20 mouse cellular contexts compared by ENCODE assay signal in genomic region chrX:58022400-58022799, GRCm38 (mm10). TPM values are rescaled to one million over a fixed set of nuclear protein-coding genes. Genes with fewer than 3 reads are reported as not detected.
DNase-seq lines count a peak whose midpoint lies in the region; ATAC-seq and TF ChIP-seq lines count a peak whose summit lies in the region.
"Had no signal": no experiment of that assay in that cellular context is flagged by ENCODE, and none has a peak within 500 bp of the region (broad histone marks: within the 10 kb centered on the region; RNA-seq: fewer than 3 reads in every experiment).

Gene Zic3, plus strand, starts transcription at chrX:58022700.

- no peak for TF ChIP-seq EP300 in lung, postnatal 0 days (IDR thresholded peaks at IDR 0.05)

- H3K9me3 ChIP-seq in midbrain, embryonic 10.5 days (replicated peaks): 0 out of 2 replicates have a peak, but pooled peaks cover 3% of the 10 kb centered on the region
- no peaks in the 10 kb centered on the region for H3K9me3 ChIP-seq in midbrain, postnatal 0 days (ENCODE audit: low read length)
- H3K9me3 ChIP-seq in hindbrain, embryonic 11.5 days (ENCODE audit: control insufficient read depth, low read length): no peaks in the 10 kb centered on the region
- H3K9me3 ChIP-seq in limb, embryonic 12.5 days: no peaks in the 10 kb centered on the region
- no peaks in the 10 kb centered on the region for H3K9me3 ChIP-seq in neural tube, embryonic 14.5 days (ENCODE audit: control insufficient read depth, low read length)
- H3K9me3 ChIP-seq in kidney, embryonic 15.5 days (replicated peaks): no peaks in the 10 kb centered on the region
- H3K9me3 ChIP-seq in lung, postnatal 0 days (ENCODE audit: low read length): no peaks in the 10 kb centered on the region
- H3K9me3 ChIP-seq: heart, embryonic 10.5 days; liver, embryonic 13.5 days; stomach, embryonic 15.5 days had no signal

- peaks cover 23% of the 10 kb centered on the region for H3K4me1 ChIP-seq in midbrain, embryonic 10.5 days
- H3K4me1 ChIP-seq in midbrain, postnatal 0 days (ENCODE audit: insufficient read depth, low read length): no peaks in the 10 kb centered on the region
- H3K4me1 ChIP-seq in hindbrain, embryonic 11.5 days (replicated peaks; ENCODE audit: control insufficient read depth, insufficient read depth, low read length): no peaks in the 10 kb centered on the region
- no peaks in the 10 kb centered on the region; the same call in 1 of the 2 replicates for H3K4me1 ChIP-seq in limb, embryonic 12.5 days (replicated peaks)
- H3K4me1 ChIP-seq in neural tube, embryonic 14.5 days (ENCODE audit: control insufficient read depth, insufficient read depth, low read length): no peaks in the 10 kb centered on the region
- no peaks in the 10 kb centered on the region for H3K4me1 ChIP-seq in kidney, embryonic 15.5 days
- no peaks in the 10 kb centered on the region for H3K4me1 ChIP-seq in lung, postnatal 0 days (ENCODE audit: insufficient read depth, low read depth, low read length)
- H3K4me1 ChIP-seq: heart, embryonic 10.5 days; liver, embryonic 13.5 days; megakaryocyte, embryonic 14.5 days; stomach, embryonic 15.5 days had no signal

- no peak for ATAC-seq in midbrain, postnatal 0 days (ENCODE audit: low FRiP score)
- no peak for ATAC-seq in hindbrain, embryonic 11.5 days (ENCODE audit: low FRiP score)
- ATAC-seq in limb, embryonic 12.5 days (ENCODE audit: insufficient number of reproducible peaks, insufficient read depth, low FRiP score, low TSS enrichment, low read depth): no peak
- ATAC-seq in neural tube, embryonic 14.5 days (ENCODE audit: low read depth): no peak
- no peak for ATAC-seq in kidney, embryonic 15.5 days (replicated peaks; ENCODE audit: low FRiP score)
- ATAC-seq in lung, postnatal 0 days: no peak
- ATAC-seq: intestine, embryonic 16.5 days had no signal

- TF ChIP-seq CTCF in midbrain, postnatal 0 days (IDR thresholded peaks at IDR 0.05): no peak
- no peak for TF ChIP-seq CTCF in lung, postnatal 0 days (IDR thresholded peaks at IDR 0.05)

- no peak within 1 kb of the TSS for H3K27ac ChIP-seq in midbrain, embryonic 10.5 days (replicated peaks)
- H3K27ac ChIP-seq in midbrain, postnatal 0 days (ENCODE audit: low read depth, low read length): no peak within 1 kb of the TSS
- H3K27ac ChIP-seq in hindbrain, embryonic 11.5 days (ENCODE audit: low read depth, low read length): no peak within 1 kb of the TSS
- H3K27ac ChIP-seq in limb, embryonic 12.5 days: no peak within 1 kb of the TSS
- H3K27ac ChIP-seq in neural tube, embryonic 14.5 days (ENCODE audit: low read depth, low read length): no peak within 1 kb of the TSS
- no peak within 1 kb of the TSS for H3K27ac ChIP-seq in kidney, embryonic 15.5 days
- no peak within 1 kb of the TSS for H3K27ac ChIP-seq in lung, postnatal 0 days (ENCODE audit: low read length)
- H3K27ac ChIP-seq: heart, embryonic 10.5 days; liver, embryonic 13.5 days; stomach, embryonic 15.5 days had no signal

- 89% methylated on average over 2 of the region's 2 CpGs for WGBS in midbrain, embryonic 10.5 days
- WGBS in midbrain, postnatal 0 days: 80% methylated on average over 2 of the region's 2 CpGs
- WGBS in hindbrain, embryonic 11.5 days: 82% methylated on average over 2 of the region's 2 CpGs
- 86% methylated on average over 2 of the region's 2 CpGs for WGBS in limb, embryonic 12.5 days
- 91% methylated on average over 2 of the region's 2 CpGs for WGBS in neural tube, embryonic 14.5 days
- WGBS in kidney, embryonic 15.5 days: 74% methylated on average over 2 of the region's 2 CpGs
- WGBS in lung, postnatal 0 days: 77% methylated on average over 2 of the region's 2 CpGs

- H3K27me3 ChIP-seq in midbrain, embryonic 10.5 days (ENCODE audit: low read depth, poor library complexity, severe bottlenecking): peaks cover 93% of the 10 kb centered on the region
- 0 out of 2 replicates have a peak, but pooled peaks cover 4% of the 10 kb centered on the region for H3K27me3 ChIP-seq in midbrain, postnatal 0 days (ENCODE audit: insufficient read depth, low read length)
- peaks cover 14% of the 10 kb centered on the region for H3K27me3 ChIP-seq in hindbrain, embryonic 11.5 days (ENCODE audit: control insufficient read depth, insufficient read depth, low read length)
- H3K27me3 ChIP-seq in limb, embryonic 12.5 days: peaks cover 51% of the 10 kb centered on the region
- no peaks in the 10 kb centered on the region for H3K27me3 ChIP-seq in neural tube, embryonic 14.5 days (ENCODE audit: control insufficient read depth, insufficient read depth, low read length)
- peaks cover 95% of the 10 kb centered on the region for H3K27me3 ChIP-seq in kidney, embryonic 15.5 days
- peaks cover 6% of the 10 kb centered on the region; the same call in 1 of the 2 replicates for H3K27me3 ChIP-seq in lung, postnatal 0 days (replicated peaks; ENCODE audit: insufficient read depth, low read length)

- no peak for DNase-seq in midbrain, embryonic 10.5 days (ENCODE audit: low spot score)
- DNase-seq in midbrain, postnatal 0 days (ENCODE audit: low spot score): no peak
- DNase-seq in hindbrain, embryonic 11.5 days (ENCODE audit: low spot score): no peak
- no peak for DNase-seq in lung, postnatal 0 days (ENCODE audit: low spot score)
- no peak for DNase-seq in adrenal gland, adult 2 months
- DNase-seq: cerebellum, postnatal 36 days; gastrocnemius, postnatal 25 days; heart, postnatal 14 days; kidney, postnatal 36 days; liver, embryonic 13.5 days; thymus, postnatal 25 days had no signal

- H3K4me3 ChIP-seq in midbrain, embryonic 10.5 days: no peak within 1 kb of the TSS
- no peak within 1 kb of the TSS for H3K4me3 ChIP-seq in midbrain, postnatal 0 days (ENCODE audit: low read depth, low read length)
- no peak within 1 kb of the TSS for H3K4me3 ChIP-seq in hindbrain, embryonic 11.5 days (ENCODE audit: low read depth, low read length)
- H3K4me3 ChIP-seq in limb, embryonic 12.5 days (replicated peaks): no peak within 1 kb of the TSS
- no peak within 1 kb of the TSS for H3K4me3 ChIP-seq in neural tube, embryonic 14.5 days (ENCODE audit: low read depth, low read length)
- no peak within 1 kb of the TSS for H3K4me3 ChIP-seq in kidney, embryonic 15.5 days (replicated peaks)
- H3K4me3 ChIP-seq in lung, postnatal 0 days (ENCODE audit: low read depth, low read length): no peak within 1 kb of the TSS
- H3K4me3 ChIP-seq: heart, embryonic 10.5 days; liver, embryonic 13.5 days; megakaryocyte, embryonic 14.5 days; stomach, embryonic 15.5 days had no signal

- H3K9ac ChIP-seq in midbrain, postnatal 0 days (replicated peaks; ENCODE audit: low read length, poor library complexity, severe bottlenecking): no peak within 1 kb of the TSS
- H3K9ac ChIP-seq in hindbrain, embryonic 11.5 days (ENCODE audit: low read depth, low read length): no peak within 1 kb of the TSS
- H3K9ac ChIP-seq in limb, embryonic 12.5 days (replicated peaks): no peak within 1 kb of the TSS
- H3K9ac ChIP-seq in neural tube, embryonic 14.5 days (replicated peaks; ENCODE audit: low read depth, low read length): no peak within 1 kb of the TSS
- no peak within 1 kb of the TSS for H3K9ac ChIP-seq in kidney, embryonic 15.5 days
- H3K9ac ChIP-seq in lung, postnatal 0 days (replicated peaks; ENCODE audit: low read depth): no peak within 1 kb of the TSS
- H3K9ac ChIP-seq: liver, embryonic 13.5 days; stomach, embryonic 15.5 days had no signal

- no peak within 1 kb of the TSS for H3K4me2 ChIP-seq in midbrain, postnatal 0 days (ENCODE audit: low read depth, low read length, poor library complexity, severe bottlenecking)
- H3K4me2 ChIP-seq in hindbrain, embryonic 11.5 days (replicated peaks; ENCODE audit: low read depth, low read length): no peak within 1 kb of the TSS
- no peak within 1 kb of the TSS for H3K4me2 ChIP-seq in limb, embryonic 12.5 days
- H3K4me2 ChIP-seq in neural tube, embryonic 14.5 days (ENCODE audit: low read depth, low read length): no peak within 1 kb of the TSS
- H3K4me2 ChIP-seq in kidney, embryonic 15.5 days: no peak within 1 kb of the TSS
- H3K4me2 ChIP-seq in lung, postnatal 0 days (replicated peaks; ENCODE audit: low read depth, low read length): no peak within 1 kb of the TSS
- H3K4me2 ChIP-seq: liver, embryonic 13.5 days; stomach, embryonic 15.5 days had no signal

- H3K36me3 ChIP-seq in midbrain, embryonic 10.5 days: no peaks in the 10 kb centered on the region
- no peaks in the 10 kb centered on the region for H3K36me3 ChIP-seq in midbrain, postnatal 0 days (ENCODE audit: insufficient read depth, low read length)
- H3K36me3 ChIP-seq in hindbrain, embryonic 11.5 days (ENCODE audit: control insufficient read depth, insufficient read depth, low read length): no peaks in the 10 kb centered on the region
- H3K36me3 ChIP-seq in limb, embryonic 12.5 days: no peaks in the 10 kb centered on the region
- H3K36me3 ChIP-seq in neural tube, embryonic 14.5 days (ENCODE audit: control insufficient read depth, insufficient read depth, low read length): no peaks in the 10 kb centered on the region
- H3K36me3 ChIP-seq in kidney, embryonic 15.5 days: no peaks in the 10 kb centered on the region
- H3K36me3 ChIP-seq in lung, postnatal 0 days (ENCODE audit: insufficient read depth, low read length): no peaks in the 10 kb centered on the region
- H3K36me3 ChIP-seq: heart, embryonic 10.5 days; liver, embryonic 13.5 days; stomach, embryonic 15.5 days had no signal

RNA-seq across cellular contexts. Expression of gene Zic3, which starts in this region (rescaled TPM):
- 16.9 and 20.2 TPM in 2 replicates for polyA plus RNA-seq in midbrain, embryonic 10.5 days (2016; fragmentation: Nextera tagmentation; extraction: Ambion mirVana)
- total RNA-seq in midbrain, postnatal 0 days (2014; rRNA removed): 14.4 and 17.7 TPM in 2 replicates
- 7.9 and 9.7 TPM in 2 replicates for polyA plus RNA-seq in midbrain, postnatal 0 days (2015; fragmentation: Nextera tagmentation; extraction: Ambion mirVana)
- 27.2 and 28.5 TPM in 2 replicates for polyA plus RNA-seq in hindbrain, embryonic 11.5 days (2014; fragmentation: Nextera tagmentation; extraction: Ambion mirVana)
- 10.5 and 11.9 TPM in 2 replicates for polyA plus RNA-seq in limb, embryonic 12.5 days (2016; fragmentation: Nextera tagmentation; extraction: Ambion mirVana)
- 16.6 and 17.3 TPM in 2 replicates for polyA plus RNA-seq in neural tube, embryonic 14.5 days (2014; fragmentation: Nextera tagmentation; extraction: Ambion mirVana)
- polyA plus RNA-seq in kidney, embryonic 15.5 days (2015; fragmentation: Nextera tagmentation; extraction: Ambion mirVana): 0.06 TPM in 1 of 2 replicates, not detected in the other
- not detected in 2 replicates for polyA plus RNA-seq in lung, postnatal 0 days (2015; fragmentation: Nextera tagmentation; extraction: Ambion mirVana)
- not detected for total RNA-seq in adrenal gland, adult 2 months (2021)
- not detected in 2 replicates for polyA plus RNA-seq in adrenal gland, adult 2 months (2012; rRNA removed)
- total RNA-seq: gastrocnemius, postnatal 25 days; heart, postnatal 14 days; neutrophil, adult 5-6 weeks had no signal
- polyA plus RNA-seq: intestine, embryonic 16.5 days; liver, embryonic 13.5 days; lung, embryonic 16.5 days had no signal

Comparison
In these comparisons a context has a peak if more than half of its experiments do, and no peak if none do; other contexts are left out.
1. RNA of gene Zic3 (total RNA-seq): 14.4 to 17.7 TPM in midbrain, postnatal 0 days; not detected in adrenal gland, adult 2 months; every median in the first group is over 10 times any median in the second.